Mouse (Mus musculus) yolk sac, embryonic 10.5 days (tissue): ENCODE results near the gene Pitpnm2.
"Not testable (repeated sequence)": the region's sequence is repeated elsewhere in the genome, so short reads cannot be mapped to it uniquely, and the experiment has no call there.

Experiments used
- DNase-seq: peaks from one replicate; pipeline ENCODE4 v3.0.0-alpha.2; 2017; ENCODE audit warnings: low spot score

Gene Pitpnm2

DNA sequence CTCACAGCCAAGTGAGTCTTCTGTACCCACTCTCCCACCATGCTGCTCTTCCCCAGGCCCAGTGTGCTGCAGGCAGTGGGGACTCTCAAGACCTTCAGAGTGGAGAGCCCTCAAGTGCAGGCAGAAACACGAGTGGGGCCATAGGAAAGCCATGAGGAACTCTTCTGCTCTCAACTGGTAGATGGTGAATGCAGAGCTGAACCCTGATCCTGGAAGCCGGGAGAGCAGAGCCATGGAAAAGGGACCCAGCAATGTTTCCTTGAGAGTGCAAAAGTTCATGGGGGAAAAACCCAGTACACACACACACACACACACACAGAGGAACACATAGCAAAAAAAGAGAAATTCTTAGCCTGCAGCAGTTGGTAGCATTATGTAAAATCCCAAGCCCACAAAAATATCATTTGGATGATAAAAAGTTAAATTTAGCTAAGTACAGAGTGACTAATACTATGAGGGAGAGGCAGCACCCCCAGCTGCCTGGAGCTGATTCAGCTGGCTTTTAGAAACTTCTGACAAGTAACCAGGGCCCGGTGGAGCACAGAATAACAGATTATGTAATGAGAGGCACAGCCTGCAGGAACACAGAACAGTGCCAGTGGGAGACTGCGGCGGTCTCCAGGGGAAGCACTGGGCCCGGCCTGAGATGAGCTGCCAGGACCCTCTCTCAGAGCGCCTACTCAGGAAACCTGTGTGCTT, 28.4 kb downstream of the Pitpnm2 start:
- no peak for DNase-seq

- no peak for DNase-seq
Measured at GRCm38 (mm10) chr5:124220551-124220950, 29.0 kb downstream of the Pitpnm2 start.

DNA sequence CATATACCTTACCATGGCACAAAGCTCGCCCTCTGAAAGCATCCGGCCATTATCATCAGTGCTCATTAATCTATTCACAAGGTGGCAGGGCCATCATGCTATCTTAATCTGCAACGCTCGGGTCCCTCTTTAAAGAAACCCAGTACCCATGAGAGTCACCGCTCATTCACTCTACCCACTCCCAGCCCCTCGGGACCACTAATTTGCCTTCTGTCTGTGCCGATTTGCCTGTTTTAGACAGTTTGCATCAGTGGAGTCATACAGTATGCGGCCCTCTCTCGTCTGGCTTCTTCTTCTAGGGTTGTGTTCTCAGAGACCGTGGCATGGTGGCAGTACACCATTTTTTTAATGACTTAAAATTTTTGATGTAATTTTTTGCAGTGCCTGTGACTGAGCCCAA, 30.1 kb downstream of the Pitpnm2 start:
- no peak for DNase-seq

DNA sequence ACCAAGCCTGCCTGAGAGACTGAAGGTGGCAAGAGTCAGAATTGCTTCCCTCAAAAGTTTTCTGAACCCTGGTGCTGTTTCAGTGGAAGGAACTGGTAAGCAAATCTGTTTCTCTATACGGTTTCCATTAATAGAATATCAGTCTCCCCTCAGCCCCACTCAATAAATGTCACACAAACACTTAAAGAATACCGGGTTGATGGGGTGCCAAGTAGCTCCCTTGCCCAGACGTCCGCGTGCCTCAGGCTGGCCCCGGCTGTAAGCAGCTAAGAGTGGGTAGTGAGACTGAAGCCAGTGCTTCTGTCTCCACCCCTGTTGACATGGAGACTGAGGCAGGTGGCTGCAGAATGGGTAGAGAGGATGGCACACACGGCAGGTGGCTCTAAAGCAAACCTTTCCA, 30.6 kb downstream of the Pitpnm2 start:
- no peak for DNase-seq

DNA sequence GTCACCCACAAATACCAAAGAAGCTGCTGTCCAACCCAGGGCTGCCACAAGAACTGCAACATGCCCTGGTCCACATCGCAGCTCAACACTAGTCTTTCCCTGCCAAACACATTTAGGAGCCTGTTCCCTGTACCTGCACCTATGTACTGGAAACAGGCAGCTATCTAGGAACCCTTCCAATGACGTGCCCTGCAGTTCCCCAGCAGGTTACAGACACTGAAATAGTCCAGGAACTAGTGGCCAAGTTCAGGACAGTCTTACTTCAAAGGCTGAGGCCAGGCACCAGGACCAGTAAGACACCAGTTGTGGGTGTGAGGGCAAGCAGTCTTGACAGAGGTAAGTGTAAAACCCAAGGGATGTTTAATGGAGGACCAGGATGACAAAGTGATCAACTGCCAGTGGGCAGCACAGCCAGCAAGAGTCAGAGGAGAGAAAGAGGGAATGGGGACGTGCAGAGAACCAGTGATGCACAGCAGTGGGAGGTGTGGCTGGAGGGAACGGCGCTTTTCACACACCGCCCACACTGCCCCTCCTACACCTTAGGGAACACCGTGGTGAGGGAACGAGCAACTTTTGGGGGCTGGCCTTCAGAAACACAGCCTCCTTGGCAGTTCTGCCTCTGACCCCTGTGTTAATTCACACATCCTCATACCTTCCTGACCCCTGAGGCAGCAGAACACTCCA, 31.9 kb downstream of the Pitpnm2 start:
- DNase-seq, result no peak

DNA sequence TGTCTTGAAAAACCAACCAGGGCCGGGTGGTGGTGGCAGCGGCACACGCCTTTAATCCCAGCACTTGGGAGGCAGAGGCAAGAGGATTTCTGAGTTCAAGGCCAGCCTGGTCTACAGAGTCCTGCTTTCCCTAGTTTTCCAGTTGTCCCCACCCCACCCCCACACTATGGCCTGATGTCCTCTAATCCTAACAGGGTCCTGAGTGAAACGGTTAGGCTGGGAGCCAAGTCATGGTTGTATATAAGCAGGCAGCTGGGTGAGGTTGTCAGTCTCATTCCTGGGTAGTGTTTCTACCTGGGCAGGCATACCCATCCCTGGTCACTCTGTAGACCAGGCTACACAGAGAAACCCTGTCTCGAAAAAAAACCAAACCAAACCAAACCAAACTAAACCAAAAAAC, 32.5 kb downstream of the Pitpnm2 start:
- DNase-seq, result not testable (repeated sequence)

DNA sequence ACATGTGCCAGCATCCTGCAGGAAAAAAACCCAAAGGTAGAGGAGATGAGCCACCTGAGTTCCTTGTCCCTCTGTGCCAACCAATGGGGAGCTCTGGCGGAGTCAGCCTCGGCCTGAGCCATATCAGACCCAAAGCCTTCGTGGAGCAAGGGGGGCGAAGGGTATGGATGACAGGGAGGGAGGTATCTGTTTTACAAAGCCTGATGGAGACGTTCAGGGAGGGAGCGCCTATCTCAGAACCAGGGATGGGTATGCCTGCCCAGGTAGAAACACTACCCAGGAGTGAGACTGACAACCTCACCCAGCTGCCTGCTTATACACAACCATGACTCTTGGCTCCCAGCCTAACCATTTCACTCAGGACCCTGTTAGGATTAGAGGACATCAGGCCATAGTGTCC, 33.2 kb downstream of the Pitpnm2 start:
- DNase-seq, result no peak

GRCm38 (mm10) chr5:124215647-124216046, 33.9 kb downstream of the Pitpnm2 start:
- DNase-seq, result no peak

DNA sequence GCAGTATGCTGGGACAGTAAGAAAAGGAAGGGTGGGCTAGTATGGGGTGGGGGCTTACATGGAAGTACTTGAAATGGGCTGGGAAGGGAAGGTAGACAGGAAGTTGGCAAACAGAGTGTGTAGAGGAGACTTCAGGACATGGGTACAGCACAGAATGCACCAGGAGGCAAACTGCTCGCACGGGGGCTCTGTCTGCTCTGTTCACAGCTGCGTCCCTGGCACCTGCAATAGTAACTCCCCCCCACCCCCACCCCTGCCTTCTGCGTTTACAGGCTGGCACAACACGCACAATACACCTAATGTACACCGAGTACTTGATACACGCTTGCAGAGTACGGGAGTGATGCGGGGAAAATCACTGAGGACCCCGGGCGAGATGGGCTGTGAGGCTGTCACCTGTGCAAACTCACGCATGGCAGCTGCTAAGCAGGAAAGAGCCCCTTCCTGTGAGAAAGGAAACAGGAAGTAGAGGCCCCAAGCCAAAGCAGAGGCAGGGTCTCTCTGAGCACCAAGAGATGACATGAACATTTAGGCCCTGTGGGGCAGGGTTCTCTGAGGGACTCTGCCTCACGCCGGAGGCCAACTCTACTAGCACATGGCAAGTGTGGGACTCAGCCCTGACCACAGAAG, 34.9 kb downstream of the Pitpnm2 start:
- no peak for DNase-seq

DNA sequence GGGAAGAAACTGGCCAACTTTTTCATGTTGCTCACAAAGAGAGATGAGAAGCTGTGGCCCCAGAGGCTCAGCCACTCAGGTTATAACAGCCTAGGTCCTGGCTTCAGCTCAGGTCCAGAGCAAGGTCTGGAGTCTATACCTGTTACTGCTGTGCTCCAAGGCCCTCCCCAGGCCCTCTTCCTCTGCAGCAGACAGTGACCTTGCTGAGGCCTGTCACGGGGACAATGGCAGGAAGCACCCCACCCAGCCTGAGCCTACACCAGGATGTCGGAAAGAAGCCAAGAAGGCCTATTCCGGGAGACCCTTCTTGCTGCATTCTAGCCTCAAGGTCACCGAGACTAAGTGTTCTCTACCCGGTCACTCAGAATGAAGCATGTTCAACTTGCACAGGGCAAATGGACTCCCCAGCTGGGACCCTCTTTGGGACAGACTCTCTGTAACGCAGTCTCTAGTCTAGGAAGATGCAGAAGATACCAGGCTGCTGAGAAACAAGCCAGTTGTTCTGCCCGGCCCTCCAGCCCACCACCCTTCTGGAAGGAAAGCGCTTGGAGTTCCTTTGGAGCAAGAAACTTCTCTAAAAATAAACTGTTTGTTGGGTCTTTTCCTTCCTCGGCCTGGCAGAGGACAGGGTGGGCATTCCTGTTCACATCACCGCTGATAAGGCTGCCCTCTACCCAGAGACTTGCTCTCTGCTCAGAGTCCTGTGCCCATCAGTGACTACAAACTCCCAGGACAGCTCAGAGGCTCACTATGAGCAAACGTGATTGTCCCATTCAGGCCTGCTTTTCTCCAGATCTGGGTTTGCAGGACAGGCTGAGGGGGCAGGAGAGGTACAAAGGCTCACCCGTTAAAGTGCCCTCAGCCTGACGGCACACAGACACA, 35.7 kb downstream of the Pitpnm2 start:
- no peak for DNase-seq

DNA sequence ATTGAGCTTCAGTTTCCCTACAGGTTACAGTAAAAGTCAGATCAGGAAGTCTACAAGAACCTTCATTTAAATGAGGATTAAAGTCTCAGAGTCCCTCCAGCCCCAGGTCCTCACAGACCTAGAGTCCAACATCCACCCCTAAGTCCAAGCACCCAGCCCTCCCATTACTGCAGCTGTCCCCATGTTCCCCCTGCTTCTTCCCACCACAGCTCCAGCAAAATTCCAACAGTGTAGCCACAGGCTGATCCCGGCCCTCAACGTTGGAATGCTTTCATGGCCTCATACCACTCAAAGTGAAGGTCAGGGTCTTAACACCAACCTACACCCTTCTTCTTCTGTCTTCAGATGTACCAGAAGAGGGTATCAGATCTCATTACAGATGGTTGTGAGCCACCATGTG, 37.9 kb downstream of the Pitpnm2 start:
- no peak for DNase-seq

DNA sequence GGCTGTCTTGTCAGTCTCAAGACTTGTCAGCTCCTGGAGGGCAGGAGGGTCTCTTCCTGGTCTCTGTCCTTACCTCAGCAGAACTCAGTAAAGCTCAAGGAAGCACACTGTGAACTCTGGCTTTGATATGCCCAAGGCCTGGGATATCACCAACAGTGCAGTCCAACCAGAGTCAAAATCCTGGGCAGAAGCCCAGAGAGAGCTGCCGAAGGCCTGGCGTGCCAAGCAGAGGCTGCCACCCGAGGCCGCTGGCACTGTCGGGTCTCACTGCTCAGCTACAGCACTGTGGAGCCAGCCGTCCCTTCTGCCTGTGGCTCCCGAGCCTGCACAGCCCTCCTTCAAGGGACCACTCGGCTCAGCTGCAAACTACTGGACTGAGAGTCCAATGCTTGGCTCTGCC, 38.3 kb downstream of the Pitpnm2 start:
- no peak for DNase-seq

GRCm38 (mm10) chr5:124210281-124211016, 39.1 kb downstream of the Pitpnm2 start:
- DNase-seq, result no peak

DNA sequence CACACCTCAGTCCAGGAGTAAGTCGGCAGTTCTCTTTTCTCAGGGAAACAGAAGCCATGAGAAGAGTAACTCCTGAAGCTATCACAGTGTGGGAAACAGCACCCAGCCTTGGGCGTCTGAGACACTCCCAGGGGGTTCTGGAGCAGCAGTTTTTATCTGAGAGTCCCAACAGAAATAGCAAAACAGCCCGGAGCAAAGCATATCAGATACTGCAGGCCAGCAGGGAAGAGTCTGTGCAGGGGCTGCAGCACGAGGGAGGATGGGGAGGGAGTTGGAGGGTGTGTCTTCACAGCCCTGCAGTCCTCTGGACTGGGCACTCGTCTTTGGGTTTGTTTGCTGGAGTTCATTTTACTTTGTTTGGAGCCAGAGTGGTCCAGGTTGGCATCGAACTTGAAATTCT, 39.7 kb downstream of the Pitpnm2 start:
- no peak for DNase-seq

DNA sequence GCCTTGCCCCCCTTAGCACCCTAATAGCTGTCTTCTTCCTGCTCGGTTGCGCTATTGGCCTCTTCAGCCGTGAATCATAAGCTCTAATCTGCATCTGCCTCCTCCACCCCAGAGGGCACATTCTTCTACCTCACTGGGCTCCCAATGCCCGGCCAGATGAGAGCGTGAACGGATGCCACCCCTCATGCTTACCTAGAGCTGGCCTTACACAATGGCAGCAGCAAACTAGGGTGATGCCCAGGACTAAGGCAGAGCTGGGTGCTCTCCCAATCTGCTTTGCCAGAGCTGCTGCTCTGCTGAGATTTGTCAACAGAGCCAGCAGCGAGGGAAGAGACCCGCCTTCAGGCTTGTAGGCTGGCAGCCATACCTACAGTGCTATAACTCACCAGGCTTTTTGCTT, 41.5 kb downstream of the Pitpnm2 start:
- no peak for DNase-seq

- DNase-seq, result no peak
Measured at GRCm38 (mm10) chr5:124206481-124207038, 43.0 kb downstream of the Pitpnm2 start.

- no peak for DNase-seq
Measured at GRCm38 (mm10) chr5:124205809-124206380, 43.7 kb downstream of the Pitpnm2 start.

GRCm38 (mm10) chr5:124205211-124205610, 44.3 kb downstream of the Pitpnm2 start:
- DNase-seq, result no peak

GRCm38 (mm10) chr5:124204127-124204794, 45.3 kb downstream of the Pitpnm2 start:
- no peak for DNase-seq

GRCm38 (mm10) chr5:124203251-124203650, 46.3 kb downstream of the Pitpnm2 start:
- no peak for DNase-seq
